Mouse (Mus musculus) cerebellum, postnatal 25 days (tissue): ENCODE results near the gene Shank3.
A peak's percentile ranks its signal among the peaks of the same experiment; 100 is the strongest.

Experiments used
- DNase-seq, 2 experiments: peaks; one replicate each; pipeline ENCODE4 v3.0.0; 2021; ENCODE audit warnings: mixed read lengths in 2 of 2

Gene Shank3

DNA sequence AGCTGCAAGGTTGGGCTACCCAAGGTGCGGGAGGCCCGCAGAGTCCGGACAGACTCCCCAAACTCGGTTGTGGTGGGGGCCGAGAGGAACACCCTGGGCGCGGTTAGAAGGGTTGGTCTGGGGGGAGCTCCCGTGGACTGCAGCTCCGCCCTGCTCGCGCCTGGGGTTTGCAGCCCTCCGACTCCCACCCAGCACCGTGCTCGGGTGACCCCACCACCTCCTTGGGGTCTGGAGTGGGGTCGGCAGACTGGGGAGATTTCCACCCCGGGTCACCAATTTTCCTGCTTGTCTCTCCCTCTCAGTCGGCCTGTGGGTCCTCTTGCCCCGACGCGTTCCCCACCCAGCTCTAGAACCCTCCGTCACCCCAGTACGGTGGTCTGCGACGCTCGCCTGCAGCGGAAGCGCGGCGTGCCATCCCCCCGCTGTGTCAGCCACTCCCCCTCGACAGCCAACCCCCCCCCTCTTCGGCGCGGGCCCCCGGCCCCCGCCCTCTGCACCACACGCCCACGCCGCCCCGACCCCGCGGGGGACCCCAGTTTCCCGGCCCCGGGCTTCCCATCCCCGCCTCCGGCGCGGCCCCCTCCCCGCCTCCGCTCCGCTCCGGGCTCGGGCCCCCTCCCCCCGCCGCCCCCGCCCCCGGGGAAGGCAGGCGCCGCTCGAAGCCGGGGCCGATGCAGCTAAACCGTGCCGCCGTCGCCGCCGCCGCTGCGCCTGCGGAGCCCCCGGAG lies at the start of gene Shank3:
TSS of gene Shank3 (plus strand) at position 663 of the 728 bp plus-strand sequence.
- peak; percentile 48 to 56 for DNase-seq

DNA sequence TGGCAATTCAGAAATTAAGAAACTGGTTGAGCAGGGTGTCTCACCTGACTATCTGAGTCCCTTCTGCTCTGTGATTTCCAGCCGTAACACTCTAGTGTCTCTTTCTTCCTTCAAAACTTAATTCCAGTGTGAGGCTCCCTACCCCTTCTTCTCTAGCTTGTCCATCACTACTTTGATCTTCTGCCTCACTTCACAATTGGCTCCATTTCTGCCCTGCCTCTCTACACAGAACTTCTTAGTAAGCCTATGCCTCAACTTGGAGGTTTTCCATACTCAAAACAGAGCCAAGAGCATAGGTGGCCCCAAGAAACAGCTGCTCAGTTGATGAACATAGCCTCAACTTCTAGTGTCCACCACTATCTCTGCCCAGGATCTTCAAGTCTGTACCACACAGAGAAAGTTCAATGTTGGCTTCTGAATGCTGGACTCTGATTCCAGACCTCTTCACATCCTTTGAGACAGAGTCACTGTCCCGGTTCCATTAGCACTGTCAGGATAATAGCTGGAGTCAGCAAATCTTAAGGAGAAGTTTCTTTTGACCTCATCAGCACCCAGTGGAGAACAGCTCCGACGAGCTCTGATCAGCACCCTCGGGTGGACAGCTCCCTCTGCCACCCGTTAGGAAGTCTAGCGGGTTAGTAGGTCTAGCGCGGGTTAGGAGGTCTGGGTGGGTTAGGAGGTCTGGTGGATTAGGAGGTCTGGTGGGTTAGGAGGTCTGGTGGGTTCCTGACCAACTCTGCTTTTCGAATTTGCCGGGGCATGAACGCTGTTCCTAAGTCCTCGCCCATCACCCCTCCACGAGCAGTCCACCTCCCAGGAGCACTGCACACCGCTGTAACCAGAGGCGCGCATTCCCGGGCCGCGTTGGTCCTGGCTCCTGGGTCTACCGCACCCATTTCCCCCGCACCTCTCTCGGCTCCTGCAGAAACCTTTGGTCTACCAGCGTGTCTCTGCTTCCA lies 46.2 kb upstream of the Shank3 start:
- peak in 1 of 2 experiments; percentile 51 for DNase-seq

DNA sequence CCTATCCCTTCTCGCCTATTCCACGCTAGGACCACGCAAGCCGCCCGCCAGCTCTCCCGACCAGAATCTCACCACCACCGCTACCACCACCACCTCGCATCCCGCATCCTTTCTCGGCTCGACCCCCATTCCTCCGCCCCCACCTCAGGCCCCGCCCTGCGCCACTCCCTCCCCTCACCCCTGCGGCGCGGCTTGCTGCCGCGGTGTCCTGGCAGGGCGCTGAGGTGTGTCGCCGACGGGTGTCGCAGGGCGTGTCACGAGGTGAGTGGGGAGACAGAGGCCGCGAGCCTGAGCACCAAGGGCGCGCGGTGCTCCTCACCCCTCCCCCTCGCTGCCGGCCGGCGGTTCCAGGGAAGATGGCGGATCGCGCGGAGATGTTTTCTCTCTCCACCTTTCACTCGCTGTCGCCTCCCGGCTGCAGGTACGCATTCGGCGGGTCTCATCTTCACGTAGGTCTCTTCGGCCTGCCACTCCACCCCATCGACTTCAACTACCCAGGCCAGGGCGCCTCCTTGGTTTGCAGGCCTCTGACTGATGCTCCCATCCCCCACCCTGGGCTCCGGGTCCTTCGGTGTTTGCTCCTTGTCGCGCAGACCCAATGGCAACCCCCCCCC lies 45.5 kb upstream of the Shank3 start, which contains the start of gene Mapk8ip2:
TSS of gene Mapk8ip2 (plus strand) at position 49 of the 614 bp plus-strand sequence.
- peak; percentile 89 to 90 for DNase-seq

DNA sequence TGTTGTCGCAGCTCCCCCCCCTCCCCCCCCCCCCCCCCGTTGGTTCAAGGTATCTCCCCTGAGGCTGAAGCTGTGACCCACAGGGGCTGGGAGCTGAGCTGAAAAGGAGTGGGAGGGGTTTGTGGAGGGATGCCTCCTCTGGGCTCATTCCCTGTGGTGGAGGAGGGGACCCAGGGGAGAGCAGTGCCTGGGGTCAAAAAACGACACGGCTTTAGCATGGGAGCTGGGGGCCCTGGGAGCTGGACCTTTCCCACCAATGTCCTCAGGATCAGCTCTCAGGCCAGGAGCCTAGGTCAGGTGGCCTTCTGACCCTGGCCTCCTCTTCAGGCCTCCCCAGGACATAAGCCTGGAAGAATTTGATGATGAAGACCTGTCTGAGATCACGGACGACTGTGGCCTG lies 44.6 kb upstream of the Shank3 start:
- no peak for DNase-seq

DNA sequence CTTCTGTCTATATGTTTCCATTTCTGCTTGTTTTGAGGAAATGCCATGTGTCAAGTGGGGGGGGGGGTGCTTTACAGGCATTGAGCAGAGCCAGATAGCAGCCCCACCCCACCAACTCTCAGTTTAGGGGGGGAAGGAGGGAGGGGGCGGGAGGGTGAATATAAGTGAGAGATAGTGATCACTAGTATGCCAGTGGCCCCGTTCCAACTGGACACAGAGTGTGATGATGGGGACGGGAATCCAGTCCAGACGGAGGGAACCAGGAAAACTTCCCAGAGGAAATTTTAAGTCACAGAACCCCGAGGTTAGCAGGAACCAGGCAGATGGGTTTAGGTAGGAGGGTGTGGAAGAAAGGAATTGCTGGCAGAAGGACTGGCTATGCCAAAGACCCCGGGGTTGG lies 43.8 kb upstream of the Shank3 start:
- DNase-seq: peak in 1 of 2 experiments; percentile 57

DNA sequence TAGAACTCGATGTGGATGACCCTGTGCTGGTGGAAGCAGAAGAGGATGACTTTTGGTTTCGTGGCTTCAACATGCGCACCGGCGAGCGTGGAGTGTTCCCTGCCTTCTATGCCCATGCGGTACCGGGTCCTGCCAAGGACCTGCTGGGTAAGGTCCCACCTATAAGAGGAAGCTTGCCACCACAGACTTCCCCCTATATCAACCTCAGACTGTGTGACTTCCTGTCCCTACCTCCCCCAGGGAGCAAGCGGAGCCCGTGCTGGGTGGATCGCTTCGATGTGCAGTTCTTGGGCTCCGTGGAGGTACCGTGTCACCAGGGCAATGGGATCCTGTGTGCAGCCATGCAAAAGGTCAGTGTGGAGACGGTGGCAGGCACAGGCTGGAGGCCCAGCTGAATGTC lies 40.5 kb upstream of the Shank3 start:
- DNase-seq: no peak

DNA sequence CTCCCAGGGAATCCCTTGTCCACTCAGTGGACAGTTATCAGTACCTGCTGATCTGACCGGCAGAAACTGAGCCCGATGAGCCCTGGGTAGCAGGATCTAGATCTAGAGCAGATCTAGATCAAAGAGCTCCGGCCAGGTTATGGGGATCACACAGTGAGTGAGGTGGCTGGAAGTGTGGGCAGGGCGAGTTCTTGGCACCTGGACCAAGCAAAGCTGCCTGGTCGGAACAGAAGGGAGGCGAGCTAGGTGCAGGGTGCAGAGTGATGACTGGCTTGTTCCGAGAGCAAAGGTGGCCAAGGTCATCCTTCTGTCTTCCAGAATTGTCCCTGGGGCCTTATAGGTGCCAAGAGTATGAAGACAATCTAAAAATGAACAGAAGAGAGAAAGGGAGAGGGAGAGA lies 39.6 kb upstream of the Shank3 start:
- DNase-seq: peak; percentile 56 to 61

DNA sequence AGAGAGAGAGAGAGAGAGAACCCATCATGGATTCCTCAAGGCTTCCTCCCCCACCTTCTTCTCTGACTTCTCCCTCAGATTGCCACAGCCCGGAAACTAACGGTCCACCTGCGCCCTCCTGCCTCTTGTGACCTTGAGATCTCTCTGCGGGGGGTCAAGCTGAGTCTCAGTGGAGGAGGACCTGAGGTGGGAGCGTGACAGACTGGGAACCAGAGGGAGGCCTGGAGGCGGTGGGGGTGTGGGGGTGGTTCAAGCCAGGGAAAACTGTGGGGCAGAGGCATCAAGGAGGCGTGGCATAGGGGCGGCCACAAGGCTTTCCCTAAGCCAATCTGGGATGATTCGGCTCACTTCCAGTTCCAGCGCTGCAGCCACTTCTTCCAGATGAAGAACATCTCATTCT lies 39.1 kb upstream of the Shank3 start:
- DNase-seq: peak; percentile 55 to 67

DNA sequence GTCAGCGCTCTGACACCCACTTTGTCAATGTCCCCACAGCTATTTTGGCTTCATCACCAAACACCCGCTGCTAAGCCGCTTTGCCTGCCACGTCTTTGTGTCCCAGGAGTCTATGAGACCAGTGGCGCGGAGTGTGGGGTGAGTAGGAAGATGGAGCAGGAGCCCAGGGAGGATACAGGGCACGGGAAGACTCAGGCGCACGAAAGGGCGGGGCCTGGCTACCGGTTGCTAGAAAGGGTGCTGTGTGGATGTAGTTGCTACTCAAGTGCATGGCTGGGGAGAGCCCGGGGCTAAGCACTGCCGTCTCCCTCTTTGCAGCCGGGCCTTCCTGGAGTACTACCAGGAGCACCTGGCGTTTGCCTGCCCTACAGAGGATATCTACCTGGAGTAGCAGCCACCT lies 38.1 kb upstream of the Shank3 start:
- DNase-seq: no peak

DNA sequence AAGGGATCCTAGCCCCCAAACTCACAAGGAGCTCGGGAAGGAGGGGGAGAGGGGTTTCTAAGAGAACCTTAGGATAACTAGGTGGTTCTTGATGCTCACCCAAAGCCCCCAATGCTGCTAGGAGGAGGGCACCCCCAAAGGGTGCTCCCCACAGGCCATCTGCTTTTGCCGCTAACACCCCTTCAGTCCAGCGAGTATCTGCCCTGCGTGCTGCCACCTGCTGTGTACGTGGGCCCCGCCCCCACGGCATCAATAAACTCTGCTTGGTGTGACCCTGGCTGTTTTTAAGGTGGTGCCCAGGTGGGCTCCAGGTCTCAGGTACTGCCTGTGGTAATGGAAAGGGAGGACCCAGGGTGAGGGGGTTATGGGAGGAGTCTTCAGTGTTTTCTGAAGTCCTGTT lies 37.2 kb upstream of the Shank3 start:
- no peak for DNase-seq

DNA sequence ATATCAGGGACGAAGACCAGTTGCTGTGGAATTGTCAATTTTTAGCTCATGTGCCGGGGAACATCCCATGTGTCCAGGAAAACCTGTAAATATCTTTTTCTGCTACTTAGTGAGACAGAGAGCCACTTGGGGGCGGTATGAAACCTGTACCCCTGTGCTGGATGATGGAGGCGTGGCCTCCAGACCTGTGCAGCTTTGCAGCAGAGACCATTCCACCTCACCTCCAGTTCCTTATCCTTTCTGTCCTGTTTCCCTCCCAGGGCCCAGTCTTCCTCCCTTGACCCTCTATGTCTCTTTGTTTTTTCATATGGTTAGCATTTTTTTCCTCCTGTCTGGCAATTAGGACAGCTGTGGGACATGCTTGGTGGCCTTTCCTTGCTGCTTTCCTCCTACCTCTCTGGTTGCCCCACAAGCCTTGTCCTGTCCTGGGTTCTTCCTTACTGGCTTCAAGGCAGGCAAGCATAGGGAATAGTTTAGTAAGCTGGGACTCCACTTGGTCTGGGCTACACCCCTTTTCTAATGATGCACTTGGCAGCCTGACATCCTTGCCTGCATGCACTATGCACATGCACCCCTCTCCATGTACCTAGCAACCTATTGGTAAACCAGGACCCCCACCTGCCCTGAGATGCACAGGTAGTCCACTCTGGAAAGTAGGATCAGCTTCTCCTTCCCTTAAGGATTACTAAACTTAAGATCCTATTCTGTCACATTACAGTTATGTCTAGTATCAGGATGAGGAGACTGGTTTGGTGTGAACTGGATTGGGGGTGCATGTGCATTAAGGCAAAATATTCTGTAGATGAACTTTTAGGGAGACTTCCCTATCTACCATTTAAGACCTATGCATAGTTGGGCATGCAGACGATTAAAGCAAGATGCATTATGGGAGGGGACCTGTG lies 35.8 kb upstream of the Shank3 start:
- DNase-seq: peak in 1 of 2 experiments; percentile 49

DNA sequence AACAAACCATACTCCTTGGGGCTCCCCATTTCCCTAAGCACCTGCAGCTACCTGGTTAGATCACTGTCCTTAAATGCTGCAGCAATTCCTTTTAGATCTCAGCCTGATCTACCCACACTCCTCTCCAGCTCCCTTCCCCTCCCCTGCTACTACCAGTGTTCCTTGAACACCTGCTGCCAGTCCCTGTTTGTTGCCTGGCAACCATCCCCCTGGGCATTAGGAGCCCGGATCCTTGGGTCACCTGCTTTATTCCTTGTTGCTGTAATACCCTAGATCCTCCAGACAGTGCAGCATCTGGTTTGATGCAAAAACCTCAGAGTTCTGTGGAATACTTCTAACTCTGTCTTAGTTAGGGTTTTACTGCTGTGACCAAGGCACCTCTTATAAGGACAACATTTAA lies 34.4 kb upstream of the Shank3 start:
- DNase-seq: peak in 1 of 2 experiments; percentile 54

DNA sequence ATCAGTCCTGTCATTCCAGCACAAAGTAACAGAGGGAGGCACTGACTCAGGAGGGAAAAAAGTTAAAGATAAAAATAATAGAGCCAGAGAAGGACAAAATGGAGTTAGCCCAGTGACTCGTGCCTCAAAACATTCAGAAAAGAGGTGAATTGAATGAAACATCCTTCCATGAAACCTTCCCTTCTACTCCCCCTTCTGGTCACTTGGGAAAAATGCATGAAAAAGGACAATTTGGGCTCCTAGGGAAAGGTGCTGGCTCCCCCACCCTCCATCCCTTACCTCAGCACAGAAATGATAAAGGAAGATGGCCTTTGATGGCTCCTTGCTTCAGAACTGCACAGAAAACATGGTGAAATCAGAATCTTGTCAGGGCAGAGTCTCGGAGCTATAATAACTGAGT lies 30.8 kb upstream of the Shank3 start:
- peak in 1 of 2 experiments; percentile 54 for DNase-seq

DNA sequence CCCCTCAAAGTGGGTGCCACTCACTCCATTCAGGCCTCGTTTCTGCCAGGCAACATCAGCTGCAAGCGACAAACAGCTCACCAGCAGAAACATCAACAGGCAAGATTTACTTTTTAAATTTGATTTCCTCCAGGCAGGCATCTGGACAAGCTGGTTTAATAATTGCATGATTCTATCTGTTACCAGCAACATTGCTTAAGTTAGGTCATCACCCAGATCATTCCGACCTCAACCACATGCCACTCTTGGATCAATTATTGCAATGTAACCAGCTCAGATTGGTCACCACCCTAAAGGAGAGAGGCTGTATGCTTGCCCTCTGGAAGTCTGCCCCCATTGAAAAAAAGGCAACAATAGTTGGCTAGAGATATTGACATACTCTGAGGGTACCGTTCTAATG lies 27.9 kb upstream of the Shank3 start:
- no peak for DNase-seq

DNA sequence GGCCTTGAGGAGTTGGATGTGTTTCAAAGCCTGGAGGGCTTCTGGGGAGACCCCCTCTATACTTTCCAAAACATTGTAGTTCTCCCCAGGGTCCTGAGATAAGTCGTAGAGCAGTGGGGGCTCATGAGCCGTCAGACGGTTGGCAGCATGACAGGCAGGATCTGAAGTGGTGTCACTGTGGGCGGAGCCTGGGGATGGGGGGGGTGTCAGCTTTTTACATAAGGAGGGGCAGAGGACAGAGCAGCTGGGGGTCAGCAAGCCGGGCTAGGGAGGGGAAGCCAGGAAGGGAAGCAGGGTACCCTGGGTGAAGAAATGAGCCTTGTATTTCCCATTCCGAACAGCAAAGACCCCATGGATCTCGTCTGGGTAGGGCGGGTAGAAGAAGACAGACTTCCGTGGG lies 26.1 kb upstream of the Shank3 start:
- no peak for DNase-seq

DNA sequence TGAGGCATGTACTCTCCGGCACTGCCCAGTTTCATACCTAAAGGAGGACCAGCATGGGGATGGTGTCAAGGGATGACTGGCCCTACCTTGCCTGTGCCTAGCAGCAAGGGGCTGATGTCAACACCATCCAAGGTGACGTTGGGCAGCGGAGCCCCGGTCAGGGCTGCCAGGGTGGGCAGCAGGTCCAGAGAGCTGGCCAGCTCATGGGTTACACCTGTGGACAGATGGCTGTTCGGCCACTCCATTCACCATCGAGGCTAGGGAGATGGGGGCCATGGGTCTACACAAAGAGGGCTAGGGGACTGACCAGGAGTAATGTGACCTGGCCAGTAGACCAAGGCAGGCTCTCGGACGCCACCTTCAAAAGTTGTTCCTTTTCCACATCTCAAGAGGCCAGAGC lies 25.5 kb upstream of the Shank3 start:
- DNase-seq: no peak

DNA sequence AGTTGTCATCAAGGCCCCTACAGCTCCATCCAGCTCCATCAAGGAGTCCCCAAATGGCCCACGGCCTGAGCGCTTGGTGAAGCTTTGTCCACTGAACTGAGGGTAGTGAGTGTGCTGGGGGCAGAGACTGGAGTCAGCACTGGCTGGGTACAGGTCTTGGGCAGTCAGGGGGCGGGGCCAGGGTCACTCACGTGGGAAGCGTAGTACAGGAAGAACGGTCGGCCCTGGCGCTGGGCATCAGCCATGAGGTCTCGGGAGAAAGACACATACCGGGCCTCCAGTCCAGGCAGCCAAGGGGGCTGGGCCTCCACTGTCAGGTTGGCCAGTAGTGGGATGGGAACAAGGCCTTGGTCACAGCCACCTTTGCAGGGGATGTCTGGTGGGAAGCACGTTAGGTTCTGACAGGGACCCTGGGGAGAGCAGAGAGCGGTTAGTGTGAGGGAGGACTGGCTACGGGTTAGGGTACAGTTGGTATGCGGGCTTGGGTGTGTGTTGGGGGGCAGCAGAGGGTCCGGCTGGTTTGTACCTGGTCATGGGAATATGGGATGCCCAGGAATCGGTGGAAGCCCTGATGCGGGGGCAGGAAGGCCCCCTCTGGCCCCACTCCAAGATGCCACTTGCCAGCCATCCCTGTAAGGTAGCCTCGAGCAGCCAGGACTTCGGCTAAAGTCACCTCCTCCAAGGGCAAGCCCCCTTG lies 24.7 kb upstream of the Shank3 start:
- peak in 1 of 2 experiments; percentile 56 for DNase-seq

DNA sequence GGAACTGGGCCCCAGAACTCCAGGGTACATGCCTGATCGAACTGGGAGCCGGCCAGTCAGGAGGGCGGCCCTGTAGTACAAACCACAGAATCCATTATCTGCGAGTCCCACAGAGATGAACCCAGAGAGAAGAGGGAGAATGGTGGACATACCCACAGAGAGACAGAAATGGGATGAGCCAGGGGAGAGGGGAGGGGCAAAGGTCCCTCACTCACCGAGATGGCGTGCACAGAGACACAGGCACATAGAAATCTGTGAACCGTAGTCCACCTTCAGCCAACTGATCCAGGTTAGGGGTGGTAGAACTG lies 24.2 kb upstream of the Shank3 start:
- no peak for DNase-seq

DNA sequence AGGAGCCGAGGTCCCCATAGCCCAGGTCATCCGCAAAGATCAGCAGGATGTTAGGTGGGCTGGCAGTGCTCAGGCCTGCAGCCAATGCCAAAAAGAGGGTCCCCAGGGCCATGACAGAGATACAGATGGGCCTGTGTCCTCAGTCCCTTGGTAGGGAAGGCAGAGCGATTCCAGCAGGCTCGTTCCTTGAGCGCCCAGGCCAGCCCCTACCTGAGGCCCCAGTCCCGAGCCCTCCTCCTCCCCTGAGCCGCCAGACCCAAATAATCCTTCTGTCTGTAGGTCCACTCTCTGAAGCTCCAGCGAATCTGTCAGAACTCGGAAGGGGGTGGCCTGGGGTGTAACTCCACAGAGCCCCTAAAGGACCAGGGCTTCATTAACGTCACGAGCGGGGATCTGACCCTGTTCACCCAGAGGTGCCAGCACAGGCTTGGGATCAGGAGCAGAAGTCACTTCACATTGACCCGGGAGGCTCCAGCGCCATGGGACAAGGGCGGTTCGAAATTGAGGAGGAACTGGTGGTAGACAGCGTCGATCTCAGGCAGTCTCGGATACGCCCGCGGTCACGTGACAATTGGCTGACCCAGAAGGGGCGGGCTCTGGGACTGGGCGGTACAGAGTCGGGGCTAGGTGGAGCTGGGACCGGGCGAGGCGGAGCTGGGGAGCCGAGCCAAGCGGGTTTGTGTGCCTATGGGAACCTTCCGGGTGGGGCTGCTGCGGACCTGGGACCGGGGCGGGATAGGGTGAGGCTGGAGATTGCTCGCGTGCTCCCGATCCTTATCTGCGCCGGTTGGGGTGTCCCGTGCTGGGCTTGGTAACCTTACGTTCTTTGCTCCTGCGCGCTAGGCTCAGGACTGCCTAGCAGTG lies 23.6 kb upstream of the Shank3 start:
- peak; percentile 95 to 98 for DNase-seq

DNA sequence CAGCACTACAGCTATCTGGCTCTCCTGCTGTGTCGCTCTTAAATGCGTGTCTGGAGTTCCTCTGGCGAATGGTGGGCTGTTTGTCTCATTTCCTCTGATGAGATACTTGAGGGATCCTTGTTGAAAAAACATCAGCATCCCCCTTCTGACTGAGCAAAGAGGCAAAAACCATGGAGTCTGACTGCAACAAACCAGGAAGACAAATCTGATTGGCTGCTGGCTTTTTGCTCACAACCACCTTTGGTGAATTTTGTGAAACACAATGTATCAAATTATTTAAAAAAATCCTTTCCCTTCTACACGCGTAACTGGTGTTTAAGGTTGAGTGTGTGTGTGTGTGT lies 23.0 kb upstream of the Shank3 start:
- no peak for DNase-seq

DNA sequence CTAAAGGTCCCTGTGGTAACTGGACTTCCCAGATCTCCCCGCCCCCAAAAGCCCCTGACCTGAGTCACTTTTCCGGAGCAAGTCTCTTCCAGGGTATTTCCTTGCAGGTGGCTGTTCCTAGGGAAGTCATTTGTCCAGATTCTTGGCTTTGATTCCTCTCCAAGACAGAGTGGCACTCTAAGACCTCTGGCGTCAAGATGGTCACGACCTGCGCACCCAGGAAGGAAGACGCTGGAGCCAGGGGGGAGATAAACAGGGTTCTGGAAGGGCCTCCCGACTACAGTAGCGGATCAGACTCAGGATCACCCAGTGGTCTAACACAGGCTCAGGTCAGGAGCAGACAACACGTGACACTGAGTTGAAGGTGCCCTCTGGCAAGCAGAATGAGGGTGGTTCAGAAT lies 22.3 kb upstream of the Shank3 start, which contains the start of gene Arsa:
TSS of gene Arsa (minus strand) at position 335 of the 401 bp plus-strand sequence.
- peak in 1 of 2 experiments; percentile 27 for DNase-seq
